In the genomic region with DNA sequence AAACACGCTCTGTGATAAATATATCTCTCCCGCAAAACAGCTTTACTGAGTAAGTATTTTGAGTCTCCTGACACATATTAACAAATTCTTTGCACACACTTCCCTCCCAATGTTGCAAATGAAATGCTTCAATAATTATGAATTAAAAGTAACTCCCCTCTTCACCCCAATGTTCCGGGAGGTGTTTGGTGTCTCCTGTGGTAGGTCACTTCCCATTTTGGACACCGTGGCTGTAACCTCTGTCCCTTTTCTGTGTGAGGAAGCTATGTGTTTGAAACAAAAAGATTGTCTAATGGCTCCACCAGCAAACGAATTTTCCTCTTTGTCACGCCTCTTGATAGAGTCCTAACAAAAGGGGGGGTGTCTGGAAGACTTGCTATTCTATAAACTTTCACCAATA, we compare ENCODE assay signal across 15 mouse cellular contexts.
"Had no signal": no experiment of that assay in that cellular context is flagged by ENCODE, and none has a peak within 500 bp of the region (broad histone marks: within the 10 kb centered on the region; RNA-seq: fewer than 3 reads in every experiment).

No protein-coding gene starts in this region.

- H3K4me2 ChIP-seq: kidney, embryonic 15.5 days; liver, embryonic 11.5 days; liver, embryonic 15.5 days; lung, embryonic 15.5 days; midbrain, embryonic 12.5 days; neural tube, embryonic 13.5 days had no signal

- H3K36me3 ChIP-seq: kidney, embryonic 15.5 days; limb, embryonic 10.5 days; liver, embryonic 15.5 days; lung, embryonic 15.5 days; midbrain, embryonic 12.5 days; neural tube, embryonic 13.5 days had no signal

- H3K9ac ChIP-seq: kidney, embryonic 15.5 days; liver, embryonic 15.5 days; lung, embryonic 15.5 days; midbrain, embryonic 12.5 days; neural tube, embryonic 13.5 days had no signal

- H3K27me3 ChIP-seq: kidney, embryonic 15.5 days; liver, embryonic 15.5 days; lung, embryonic 15.5 days; midbrain, embryonic 12.5 days; neural tube, embryonic 13.5 days had no signal

- H3K4me3 ChIP-seq: kidney, embryonic 15.5 days; left cerebral cortex, adult 2 months; limb, embryonic 10.5 days; liver, embryonic 15.5 days; lung, embryonic 15.5 days; midbrain, embryonic 12.5 days; neural tube, embryonic 13.5 days had no signal

- DNase-seq: kidney, adult 18-20 months; kidney, postnatal 14 days; retina, postnatal 1 day; right cerebral cortex, postnatal 4 days; spleen, adult 18-20 months; thymus, postnatal 36 days had no signal

- H3K4me1 ChIP-seq: midbrain, embryonic 12.5 days; neural tube, embryonic 13.5 days had no signal

- ATAC-seq: midbrain, embryonic 16.5 days had no signal

- H3K27ac ChIP-seq: kidney, embryonic 15.5 days; left cerebral cortex, adult 2 months; limb, embryonic 10.5 days; liver, embryonic 15.5 days; lung, embryonic 15.5 days; midbrain, embryonic 12.5 days; neural tube, embryonic 13.5 days had no signal

- H3K9me3 ChIP-seq: kidney, embryonic 15.5 days; limb, embryonic 10.5 days; liver, embryonic 15.5 days; lung, embryonic 15.5 days; midbrain, embryonic 12.5 days; neural tube, embryonic 13.5 days had no signal
